Mouse (Mus musculus): Measurements from ENCODE around the gene Ttc21a. TPM values are rescaled to one million over a fixed set of nuclear protein-coding genes. Genes with fewer than 3 reads are reported as not detected.
A peak's percentile ranks its signal among the peaks of the same experiment; 100 is the strongest.

Ttc21a gene
- polyA plus RNA-seq, 1 experiment from 2014 or later = 1.8 TPM

GRCm38 (mm10) chr9:119895040-119895721 lies 42.2 kb upstream of the Ttc21a start:
- peak; percentile 75 for ATAC-seq
- WGBS = 1% methylated on average over 35 of the region's 71 CpGs
- Histone ChIP-seq H3K27me3 (replicated peaks; ENCODE audit: insufficient read depth, low read length) (no peaks in the 10 kb centered on the region), H3K4me1 (ENCODE audit: insufficient read depth, low read depth, low read length) (peaks cover 10% of the 10 kb centered on the region; the same call in 1 of the 2 replicates), H3K4me2 (replicated peaks; ENCODE audit: low read depth, low read length) (peak overlapping the region; percentile 85), H3K9me3 (ENCODE audit: low read length) (no peaks in the 10 kb centered on the region), H3K9ac (replicated peaks; ENCODE audit: low read depth) (peak overlapping the region; percentile 82), H3K27ac (ENCODE audit: low read length) (peak overlapping the region; percentile 87), H3K36me3 (ENCODE audit: insufficient read depth, low read length) (no peaks in the 10 kb centered on the region), H3K4me3 (ENCODE audit: low read depth, low read length) (peak overlapping the region; percentile 96)
- DNase-seq (ENCODE audit: low spot score) = peak; percentile 56
- TF ChIP-seq CTCF (IDR thresholded peaks at IDR 0.05) (no peak), EP300 (IDR thresholded peaks at IDR 0.05) (no peak)

GRCm38 (mm10) chr9:119899446-119899845 lies 38.0 kb upstream of the Ttc21a start:
- Histone ChIP-seq H3K4me3 (ENCODE audit: low read depth, low read length) (no peak overlapping the region), H3K9me3 (ENCODE audit: low read length) (no peaks in the 10 kb centered on the region), H3K4me2 (replicated peaks; ENCODE audit: low read depth, low read length) (no peak overlapping the region), H3K36me3 (ENCODE audit: insufficient read depth, low read length) (peaks cover 5% of the 10 kb centered on the region; the same call in 1 of the 2 replicates), H3K4me1 (ENCODE audit: insufficient read depth, low read depth, low read length) (peaks cover 10% of the 10 kb centered on the region; the same call in 1 of the 2 replicates), H3K27ac (ENCODE audit: low read length) (no peak overlapping the region), H3K9ac (replicated peaks; ENCODE audit: low read depth) (no peak overlapping the region), H3K27me3 (replicated peaks; ENCODE audit: insufficient read depth, low read length) (no peaks in the 10 kb centered on the region)
- DNase-seq (ENCODE audit: low spot score) = no peak
- TF ChIP-seq CTCF (IDR thresholded peaks at IDR 0.05) (no peak), EP300 (IDR thresholded peaks at IDR 0.05) (no peak)
- 94% methylated on average over 2 of the region's 2 CpGs for WGBS
- ATAC-seq = no peak

GRCm38 (mm10) chr9:119902410-119903151 lies 34.8 kb upstream of the Ttc21a start:
- H3K36me3 ChIP-seq (ENCODE audit: insufficient read depth, low read length) = peaks cover 28% of the 10 kb centered on the region; the same call in 1 of the 2 replicates
- H3K4me1 ChIP-seq (ENCODE audit: insufficient read depth, low read depth, low read length) = no peaks in the 10 kb centered on the region
- no peak overlapping the region for H3K27ac ChIP-seq (ENCODE audit: low read length)
- no peaks in the 10 kb centered on the region for H3K9me3 ChIP-seq (ENCODE audit: low read length)
- no peak overlapping the region for H3K4me3 ChIP-seq (ENCODE audit: low read depth, low read length)
- H3K9ac ChIP-seq (replicated peaks; ENCODE audit: low read depth) = no peak overlapping the region
- 78% methylated on average over 11 of the region's 12 CpGs for WGBS
- H3K27me3 ChIP-seq (replicated peaks; ENCODE audit: insufficient read depth, low read length) = no peaks in the 10 kb centered on the region
- TF ChIP-seq EP300 (IDR thresholded peaks at IDR 0.05) = no peak
- TF ChIP-seq CTCF (IDR thresholded peaks at IDR 0.05) = no peak
- ATAC-seq (no peak), DNase-seq (ENCODE audit: low spot score) (no peak)
- H3K4me2 ChIP-seq (replicated peaks; ENCODE audit: low read depth, low read length) = no peak overlapping the region

GRCm38 (mm10) chr9:119908708-119909107 lies 28.7 kb upstream of the Ttc21a start:
- Histone ChIP-seq H3K4me2 (replicated peaks; ENCODE audit: low read depth, low read length) (no peak overlapping the region), H3K9me3 (ENCODE audit: low read length) (no peaks in the 10 kb centered on the region), H3K4me1 (ENCODE audit: insufficient read depth, low read depth, low read length) (no peaks in the 10 kb centered on the region), H3K27ac (ENCODE audit: low read length) (no peak overlapping the region), H3K4me3 (ENCODE audit: low read depth, low read length) (no peak overlapping the region), H3K27me3 (replicated peaks; ENCODE audit: insufficient read depth, low read length) (no peaks in the 10 kb centered on the region), H3K9ac (replicated peaks; ENCODE audit: low read depth) (no peak overlapping the region), H3K36me3 (ENCODE audit: insufficient read depth, low read length) (peaks cover 78% of the 10 kb centered on the region)
- ATAC-seq = no peak
- 100% methylated on average over 3 of the region's 3 CpGs for WGBS
- no peak for DNase-seq (ENCODE audit: low spot score)
- no peak for TF ChIP-seq EP300 (IDR thresholded peaks at IDR 0.05)
- TF ChIP-seq CTCF (IDR thresholded peaks at IDR 0.05) = no peak

DNA sequence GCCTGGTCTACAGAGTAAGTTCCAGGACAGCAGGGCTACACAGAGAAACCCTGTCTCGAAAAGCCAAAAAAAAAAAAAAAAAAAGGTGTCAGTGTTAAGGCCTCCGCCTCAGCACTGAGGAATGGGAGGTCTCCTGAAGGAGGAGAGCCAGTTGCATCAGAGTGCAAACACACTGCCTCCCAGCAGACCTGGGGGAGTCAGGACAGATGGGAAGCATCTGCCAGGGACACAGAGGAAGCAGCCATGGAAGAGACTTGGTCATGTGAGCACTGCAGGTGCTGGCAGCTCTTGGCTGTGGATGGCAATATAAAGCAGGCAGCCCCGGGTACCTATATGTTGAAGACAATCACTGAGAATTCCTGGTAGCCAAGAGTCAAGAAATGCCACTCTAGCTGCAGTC lies 27.5 kb upstream of the Ttc21a start:
- ATAC-seq (no peak), DNase-seq (ENCODE audit: low spot score) (no peak)
- Histone ChIP-seq H3K4me2 (replicated peaks; ENCODE audit: low read depth, low read length) (no peak overlapping the region), H3K36me3 (ENCODE audit: insufficient read depth, low read length) (peaks cover 78% of the 10 kb centered on the region), H3K9ac (replicated peaks; ENCODE audit: low read depth) (no peak overlapping the region), H3K4me1 (ENCODE audit: insufficient read depth, low read depth, low read length) (no peaks in the 10 kb centered on the region), H3K4me3 (ENCODE audit: low read depth, low read length) (no peak overlapping the region), H3K9me3 (ENCODE audit: low read length) (no peaks in the 10 kb centered on the region), H3K27ac (ENCODE audit: low read length) (no peak overlapping the region), H3K27me3 (replicated peaks; ENCODE audit: insufficient read depth, low read length) (no peaks in the 10 kb centered on the region)
- no peak for TF ChIP-seq EP300 (IDR thresholded peaks at IDR 0.05)
- TF ChIP-seq CTCF (IDR thresholded peaks at IDR 0.05) = no peak
- WGBS = 100% methylated on average over 3 of the region's 3 CpGs

GRCm38 (mm10) chr9:119913087-119913838 lies 24.1 kb upstream of the Ttc21a start:
- ATAC-seq (no peak), DNase-seq (ENCODE audit: low spot score) (peak; percentile 30)
- no peaks in the 10 kb centered on the region for H3K9me3 ChIP-seq (ENCODE audit: low read length)
- no peak overlapping the region for H3K4me2 ChIP-seq (replicated peaks; ENCODE audit: low read depth, low read length)
- no peaks in the 10 kb centered on the region for H3K27me3 ChIP-seq (replicated peaks; ENCODE audit: insufficient read depth, low read length)
- no peak for TF ChIP-seq EP300 (IDR thresholded peaks at IDR 0.05)
- TF ChIP-seq CTCF (IDR thresholded peaks at IDR 0.05) = peak; percentile 58
- no peak overlapping the region for H3K9ac ChIP-seq (replicated peaks; ENCODE audit: low read depth)
- peaks cover 66% of the 10 kb centered on the region for H3K36me3 ChIP-seq (ENCODE audit: insufficient read depth, low read length)
- 71% methylated on average over 13 of the region's 13 CpGs for WGBS
- no peaks in the 10 kb centered on the region for H3K4me1 ChIP-seq (ENCODE audit: insufficient read depth, low read depth, low read length)
- H3K27ac ChIP-seq (ENCODE audit: low read length) = no peak overlapping the region
- H3K4me3 ChIP-seq (ENCODE audit: low read depth, low read length) = no peak overlapping the region
